In genomic region chr11:100555583-100555982, GRCm38 (mm10) we compare ENCODE assay signal across 8 mouse cellular contexts. TPM values are rescaled to one million over a fixed set of nuclear protein-coding genes. Genes with fewer than 3 reads are reported as not detected.
DNase-seq lines count a peak whose midpoint lies in the region; ATAC-seq lines count a peak whose summit lies in the region.

No protein-coding gene starts in this region.

- DNase-seq in 3134 (ENCODE audit: extremely low read depth, insufficient read length, low spot score) (peak; percentile 64), MN1 (ENCODE audit: low spot score) (peak; percentile 80)
- peak; percentile 82 to 85 for DNase-seq in spleen, postnatal 36 days (ENCODE audit: low spot score in 2 of 2)

- peak; percentile 98 for ATAC-seq in common myeloid progenitor, adult 5-6 weeks (replicated peaks; ENCODE audit: low read depth, poor library complexity, severe bottlenecking)
- ATAC-seq in granulocyte monocyte progenitor cell, adult 5-6 weeks (replicated peaks; ENCODE audit: poor library complexity, severe bottlenecking): peak; percentile 94
- peak; percentile 74 for ATAC-seq in intestine, embryonic 16.5 days
- ATAC-seq in limb, embryonic 13.5 days (ENCODE audit: low FRiP score, low read depth): no peak
- peak; percentile 68 for ATAC-seq in midbrain, embryonic 13.5 days

- no peaks in the 10 kb centered on the region for H3K4me1 ChIP-seq in intestine, embryonic 16.5 days (ENCODE audit: control insufficient read depth, insufficient read depth, low read length)
- H3K4me1 ChIP-seq in limb, embryonic 13.5 days: no peaks in the 10 kb centered on the region
- 0 out of 2 replicates have a peak, but pooled peaks cover 2% of the 10 kb centered on the region for H3K4me1 ChIP-seq in midbrain, embryonic 13.5 days (replicated peaks)

- H3K27me3 ChIP-seq in intestine, embryonic 16.5 days (replicated peaks; ENCODE audit: control insufficient read depth, insufficient read depth, low read length): no peaks in the 10 kb centered on the region
- no peaks in the 10 kb centered on the region for H3K27me3 ChIP-seq in limb, embryonic 13.5 days
- H3K27me3 ChIP-seq in midbrain, embryonic 13.5 days: no peaks in the 10 kb centered on the region

- no peaks in the 10 kb centered on the region for H3K36me3 ChIP-seq in intestine, embryonic 16.5 days (ENCODE audit: control insufficient read depth, insufficient read depth, low read length)
- H3K36me3 ChIP-seq in limb, embryonic 13.5 days: no peaks in the 10 kb centered on the region
- no peaks in the 10 kb centered on the region for H3K36me3 ChIP-seq in midbrain, embryonic 13.5 days

- no peak overlapping the region for H3K27ac ChIP-seq in intestine, embryonic 16.5 days (ENCODE audit: low read length)
- no peak overlapping the region for H3K27ac ChIP-seq in limb, embryonic 13.5 days
- no peak overlapping the region for H3K27ac ChIP-seq in midbrain, embryonic 13.5 days

- no peaks in the 10 kb centered on the region for H3K9me3 ChIP-seq in intestine, embryonic 16.5 days (ENCODE audit: control insufficient read depth, low read length)
- no peaks in the 10 kb centered on the region for H3K9me3 ChIP-seq in limb, embryonic 13.5 days
- H3K9me3 ChIP-seq in midbrain, embryonic 13.5 days: no peaks in the 10 kb centered on the region

- H3K4me3 ChIP-seq in intestine, embryonic 16.5 days (ENCODE audit: low read length): peak overlapping the region; percentile 29
- H3K4me3 ChIP-seq in limb, embryonic 13.5 days: no peak overlapping the region
- H3K4me3 ChIP-seq in midbrain, embryonic 13.5 days (replicated peaks): no peak overlapping the region

- H3K9ac ChIP-seq in intestine, embryonic 16.5 days (ENCODE audit: low read depth, low read length): peak overlapping the region; percentile 58; the same call in 1 of the 2 replicates
- H3K9ac ChIP-seq in limb, embryonic 13.5 days: no peak overlapping the region; the same call in 1 of the 2 replicates
- H3K9ac ChIP-seq in midbrain, embryonic 13.5 days (replicated peaks): no peak overlapping the region; the same call in 1 of the 2 replicates

- WGBS in intestine, embryonic 16.5 days: 22% methylated on average over 11 of the region's 11 CpGs
- 19% methylated on average over 11 of the region's 11 CpGs for WGBS in limb, embryonic 13.5 days
- WGBS in midbrain, embryonic 13.5 days: 17% methylated on average over 11 of the region's 11 CpGs

- H3K4me2 ChIP-seq in intestine, embryonic 16.5 days (ENCODE audit: low read depth, low read length): peak overlapping the region; percentile 45
- peak overlapping the region; percentile 25; the same call in 1 of the 2 replicates for H3K4me2 ChIP-seq in limb, embryonic 13.5 days (replicated peaks)
- H3K4me2 ChIP-seq in midbrain, embryonic 13.5 days (replicated peaks): peak overlapping the region; percentile 37; the same call in 1 of the 2 replicates

RNA-seq across cellular contexts. Expression of gene Ttc25, which starts 10.2 kb away (rescaled TPM):
- 0.05 TPM in 1 of 2 replicates, not detected in the other for total RNA-seq in common myeloid progenitor, adult 5-6 weeks (2017)
- 3.7 TPM in 1 of 2 replicates, not detected in the other for total RNA-seq in granulocyte monocyte progenitor cell, adult 5-6 weeks (2014; fragmentation: Nextera tagmentation)
- 0.31 TPM in 1 of 2 replicates, not detected in the other for total RNA-seq in granulocyte monocyte progenitor cell, adult 5-6 weeks (2017)
- polyA plus RNA-seq in intestine, embryonic 16.5 days (2015; fragmentation: Nextera tagmentation; extraction: Ambion mirVana): 0.24 and 0.45 TPM in 2 replicates
- polyA plus RNA-seq in limb, embryonic 13.5 days (2015; fragmentation: Nextera tagmentation; extraction: Ambion mirVana): 0.61 and 0.69 TPM in 2 replicates
- polyA plus RNA-seq in midbrain, embryonic 13.5 days (2015; fragmentation: Nextera tagmentation; extraction: Ambion mirVana): 2.8 and 3.0 TPM in 2 replicates

RNA-seq across cellular contexts. Expression of gene Cnp, which starts 19.1 kb away (rescaled TPM):
- 34.8 and 36.4 TPM in 2 replicates for total RNA-seq in common myeloid progenitor, adult 5-6 weeks (2017)
- total RNA-seq in granulocyte monocyte progenitor cell, adult 5-6 weeks (2014; fragmentation: Nextera tagmentation): 27.9 and 31.0 TPM in 2 replicates
- total RNA-seq in granulocyte monocyte progenitor cell, adult 5-6 weeks (2017): 16.2 and 20.9 TPM in 2 replicates
- 27.7 and 28.4 TPM in 2 replicates for polyA plus RNA-seq in intestine, embryonic 16.5 days (2015; fragmentation: Nextera tagmentation; extraction: Ambion mirVana)
- polyA plus RNA-seq in limb, embryonic 13.5 days (2015; fragmentation: Nextera tagmentation; extraction: Ambion mirVana): 31.7 and 33.2 TPM in 2 replicates
- 21.5 and 23.6 TPM in 2 replicates for polyA plus RNA-seq in midbrain, embryonic 13.5 days (2015; fragmentation: Nextera tagmentation; extraction: Ambion mirVana)

RNA-seq across cellular contexts. Expression of gene Acly, which starts 27.8 kb away (rescaled TPM):
- 85.6 and 95.4 TPM in 2 replicates for total RNA-seq in common myeloid progenitor, adult 5-6 weeks (2017)
- 93.5 and 98.0 TPM in 2 replicates for total RNA-seq in granulocyte monocyte progenitor cell, adult 5-6 weeks (2014; fragmentation: Nextera tagmentation)
- 101 and 107 TPM in 2 replicates for total RNA-seq in granulocyte monocyte progenitor cell, adult 5-6 weeks (2017)
- polyA plus RNA-seq in intestine, embryonic 16.5 days (2015; fragmentation: Nextera tagmentation; extraction: Ambion mirVana): 131 and 132 TPM in 2 replicates
- polyA plus RNA-seq in limb, embryonic 13.5 days (2015; fragmentation: Nextera tagmentation; extraction: Ambion mirVana): 139 and 160 TPM in 2 replicates
- 272 and 273 TPM in 2 replicates for polyA plus RNA-seq in midbrain, embryonic 13.5 days (2015; fragmentation: Nextera tagmentation; extraction: Ambion mirVana)
